ENCODE assay signal across 28 mouse cellular contexts in genomic region chr1:177348400-177349092, GRCm38 (mm10).
DNase-seq lines count a peak whose midpoint lies in the region; ATAC-seq lines count a peak whose summit lies in the region.
"Had no signal": no experiment of that assay in that cellular context is flagged by ENCODE, and none has a peak within 500 bp of the region (broad histone marks: within the 10 kb centered on the region; RNA-seq: fewer than 3 reads in every experiment).

No protein-coding gene starts in this region.

- H3K4me1 ChIP-seq in embryonic facial prominence, embryonic 10.5 days = peaks cover 6% of the 10 kb centered on the region; the same call in 1 of the 2 replicates
- H3K4me1 ChIP-seq: embryonic facial prominence, embryonic 15.5 days; heart, embryonic 10.5 days; heart, embryonic 15.5 days; liver, embryonic 12.5 days; stomach, embryonic 15.5 days had no signal

- intact Hi-C loops in left cerebral cortex, postnatal 10 days (cut with DNase I) = no loop called here

- 93% methylated on average over 17 of the region's 17 CpGs for WGBS in embryonic facial prominence, embryonic 10.5 days

- no peak overlapping the region for H3K27ac ChIP-seq in embryonic facial prominence, embryonic 10.5 days (replicated peaks)
- H3K27ac ChIP-seq: embryonic facial prominence, embryonic 15.5 days; heart, embryonic 10.5 days; heart, embryonic 15.5 days; hindbrain, embryonic 14.5 days; liver, embryonic 12.5 days; stomach, embryonic 15.5 days had no signal

- H3K4me3 ChIP-seq in embryonic facial prominence, embryonic 10.5 days = no peak overlapping the region
- H3K4me3 ChIP-seq: embryonic facial prominence, embryonic 15.5 days; heart, embryonic 10.5 days; heart, embryonic 15.5 days; liver, embryonic 12.5 days; midbrain, embryonic 12.5 days; stomach, embryonic 15.5 days had no signal

- no peak for DNase-seq in frontal cortex, postnatal 25 days (ENCODE audit: low spot score in 2 of 2)
- DNase-seq in left cerebral cortex, postnatal 10 days (ENCODE audit: extremely low spot score in 1 of 2, low spot score in 2 of 2) = peak; percentile 37 to 60
- no peak for DNase-seq in left cerebral cortex, adult 9 months (ENCODE audit: low spot score in 2 of 2)
- DNase-seq in right cerebral cortex, postnatal 10 days (ENCODE audit: low spot score in 2 of 2) = peak; percentile 72 to 77
- no peak for DNase-seq in right cerebral cortex, postnatal 36 days (ENCODE audit: low spot score in 2 of 2)
- no peak for DNase-seq in spleen, postnatal 14 days (ENCODE audit: low spot score in 2 of 2)
- DNase-seq in embryonic facial prominence, embryonic 10.5 days (ENCODE audit: low spot score) = no peak
- DNase-seq: adrenal gland, postnatal 10 days; cerebellum, adult 11-12 months; cerebellum, adult 9-11 months; heart, postnatal 36 days; kidney, adult 9 months; kidney, postnatal 10 days; layer of hippocampus, adult 9-11 months; liver, postnatal 0 days; lung, postnatal 36 days; thymus, postnatal 14 days had no signal

- ATAC-seq in frontal cortex, adult (ENCODE audit: low TSS enrichment) = 0 out of 2 replicates have a peak, but pooled peaks have one; percentile 7
- ATAC-seq: forebrain, embryonic 14.5 days; intestine, postnatal 0 days; liver, embryonic 12.5 days; liver, postnatal 0 days; Patski had no signal

- H3K27me3 ChIP-seq in embryonic facial prominence, embryonic 10.5 days (replicated peaks; ENCODE audit: low read depth, poor library complexity, severe bottlenecking) = no peaks in the 10 kb centered on the region
- H3K27me3 ChIP-seq: embryonic facial prominence, embryonic 15.5 days; heart, embryonic 15.5 days; liver, embryonic 12.5 days; midbrain, embryonic 12.5 days; Patski; stomach, embryonic 15.5 days had no signal

- H3K9me3 ChIP-seq in embryonic facial prominence, embryonic 10.5 days = no peaks in the 10 kb centered on the region
- H3K9me3 ChIP-seq: embryonic facial prominence, embryonic 15.5 days; heart, embryonic 10.5 days; heart, embryonic 15.5 days; liver, embryonic 12.5 days; midbrain, embryonic 12.5 days; stomach, embryonic 15.5 days had no signal

- no peaks in the 10 kb centered on the region for H3K36me3 ChIP-seq in embryonic facial prominence, embryonic 10.5 days (replicated peaks)
- H3K36me3 ChIP-seq: embryonic facial prominence, embryonic 15.5 days; heart, embryonic 10.5 days; heart, embryonic 15.5 days; liver, embryonic 12.5 days; midbrain, embryonic 12.5 days; stomach, embryonic 15.5 days had no signal

Comparison
In these comparisons a context has a peak if more than half of its experiments do, and no peak if none do; other contexts are left out.
1. DNase-seq: peak in left cerebral cortex, postnatal 10 days (2 of 2) and right cerebral cortex, postnatal 10 days (2 of 2); none in frontal cortex, postnatal 25 days (0 of 2), left cerebral cortex, adult 9 months (0 of 2), right cerebral cortex, postnatal 36 days (0 of 2), spleen, postnatal 14 days (0 of 2) and embryonic facial prominence, embryonic 10.5 days (single experiment).